Mouse (Mus musculus) megakaryocyte-erythroid progenitor cell, adult 5-6 weeks (primary cell): Measurements from ENCODE around the gene Dbp. TPM values are rescaled to one million over a fixed set of nuclear protein-coding genes. Genes with fewer than 3 reads are reported as not detected.
"Not testable (repeated sequence)": the region's sequence is repeated elsewhere in the genome, so short reads cannot be mapped to it uniquely, and the experiment has no call there.

Experiments used
- ATAC-seq: replicated peaks from 2 replicates; pipeline ENCODE4 v1.8.0; 2016; ENCODE audit warnings: mild to moderate bottlenecking, inconsistent platforms; ENCODE audit not compliant: severe bottlenecking, poor library complexity, low FRiP score, low TSS enrichment
- total RNA-seq, 2 experiments: library from RNA; stranded (forward) in 1 of 2; stranded (reverse) in 1 of 2; fragments of 200-1000, 215-1000 nt in 1 of 2; fragments of >200 nt in 1 of 2; fragmentation: Nextera tagmentation in 1 of 2; gene quantifications; 2 replicates each; pipeline ENCODE4 v1.2.3; 2014 to 2017

Gene Dbp
- 7.1 and 9.1 TPM in 2 replicates for total RNA-seq (2014; fragmentation: Nextera tagmentation)
- total RNA-seq (2017): 5.6 and 6.2 TPM in 2 replicates

DNA sequence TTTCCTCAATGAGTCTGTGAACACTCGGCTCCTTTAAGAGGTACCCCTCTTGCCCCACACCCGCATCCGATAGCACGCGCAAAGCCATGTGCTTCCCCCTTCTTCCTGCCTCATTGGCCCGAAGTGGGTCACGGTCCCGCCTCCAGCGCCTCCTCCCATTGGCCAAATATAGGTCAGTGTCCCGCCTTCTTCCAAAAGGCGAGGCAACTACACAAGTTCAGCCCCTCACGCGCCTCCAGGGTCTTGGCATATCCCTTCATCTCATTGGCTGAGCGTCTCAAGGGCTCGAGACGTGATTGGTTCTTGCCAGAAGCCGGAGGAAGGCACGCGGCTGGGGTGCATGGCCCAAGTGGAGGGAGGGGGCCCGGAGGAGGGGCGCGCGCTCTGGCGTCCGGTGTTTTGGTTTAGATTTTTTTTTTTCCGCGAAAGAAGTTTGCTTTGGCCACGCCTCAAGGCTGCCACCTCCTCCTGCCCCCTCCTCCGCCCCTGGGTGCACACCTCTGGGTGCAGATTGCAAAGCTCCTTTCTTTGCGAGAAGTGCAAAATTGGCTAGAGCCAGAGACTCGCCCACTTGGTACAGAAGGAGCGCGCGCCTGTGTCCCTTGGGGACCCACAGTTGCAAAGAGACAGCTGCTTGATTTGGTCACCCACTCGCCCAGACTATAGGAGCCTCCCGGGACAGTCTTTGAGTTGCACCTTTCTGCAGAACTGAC, at the start of gene Dbp:
Gene Dbp (plus strand): TSS at position 359 of the 713 bp plus-strand sequence.
- ATAC-seq: peak; percentile 75

GRCm38 (mm10) chr7:45660746-45661478, 44.0 kb upstream of the Dbp start:
- ATAC-seq: no peak

- not testable (repeated sequence) for ATAC-seq
Measured at GRCm38 (mm10) chr7:45661702-45662101, 43.2 kb upstream of the Dbp start.

DNA sequence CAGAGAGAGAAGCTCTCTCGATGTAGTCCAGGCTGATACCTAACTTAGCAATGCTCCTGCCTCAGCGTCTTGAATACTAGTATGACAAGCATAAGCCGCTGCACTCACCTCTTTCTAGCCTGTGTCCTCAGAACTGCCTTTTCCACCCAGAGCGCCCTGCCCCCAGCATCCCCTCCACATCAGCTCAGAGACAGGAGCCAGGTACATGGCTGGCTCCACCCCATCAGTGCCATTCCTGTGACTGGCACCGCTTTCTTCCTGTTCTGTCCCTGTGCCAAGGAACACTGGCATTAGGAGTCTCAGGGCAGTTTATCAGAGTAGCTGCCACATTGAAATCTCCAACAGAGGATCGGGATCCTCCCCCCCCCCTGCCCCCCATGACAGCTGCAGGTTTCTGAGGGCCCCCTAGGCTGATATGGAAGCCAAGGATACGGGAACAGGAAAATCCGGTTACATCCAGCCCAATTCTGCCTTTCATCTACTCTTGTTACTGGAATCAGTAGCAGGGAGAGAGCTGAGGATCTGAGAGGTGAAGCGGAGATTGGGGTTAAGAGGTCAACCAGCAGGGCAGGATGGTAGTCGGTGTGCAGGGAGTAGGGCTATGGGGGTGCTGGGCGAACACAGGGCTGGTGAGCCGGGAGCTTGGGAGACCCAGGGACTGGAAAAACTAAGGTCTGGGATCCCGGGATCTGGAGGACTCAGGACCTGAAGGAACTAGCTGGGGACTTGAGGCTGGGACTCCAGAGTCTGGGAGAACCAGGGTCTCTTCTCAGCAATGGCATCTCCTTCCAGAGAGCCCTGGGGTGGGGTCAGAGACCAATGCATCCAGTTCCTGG, 39.4 kb upstream of the Dbp start:
- no peak for ATAC-seq

DNA sequence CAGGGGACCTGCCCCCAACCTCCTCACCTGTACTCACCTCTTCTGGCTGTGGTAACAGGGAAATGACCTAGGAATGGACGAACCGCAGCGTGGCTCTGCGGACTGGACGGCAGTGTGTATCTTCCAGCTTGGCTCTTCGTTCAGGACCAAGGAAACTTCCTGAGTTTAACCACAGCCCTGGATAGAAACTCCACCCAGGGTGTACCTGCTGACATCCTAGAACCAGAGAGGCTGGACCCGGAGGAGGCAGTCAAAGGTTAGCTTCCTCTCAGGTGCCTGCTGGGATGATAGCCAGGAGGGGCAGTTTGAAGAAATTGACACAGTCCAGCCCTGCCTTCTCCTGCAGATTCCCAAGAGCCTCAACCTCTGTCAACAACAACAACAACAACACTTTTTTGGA, 38.7 kb upstream of the Dbp start, which contains the start of gene Fut2:
Gene Fut2 (minus strand): TSS at position 234 of the 400 bp plus-strand sequence.
- no peak for ATAC-seq

- no peak for ATAC-seq
Measured at GRCm38 (mm10) chr7:45667761-45668160, 37.1 kb upstream of the Dbp start.

- no peak for ATAC-seq
Measured at GRCm38 (mm10) chr7:45668921-45669320, 36.0 kb upstream of the Dbp start.

DNA sequence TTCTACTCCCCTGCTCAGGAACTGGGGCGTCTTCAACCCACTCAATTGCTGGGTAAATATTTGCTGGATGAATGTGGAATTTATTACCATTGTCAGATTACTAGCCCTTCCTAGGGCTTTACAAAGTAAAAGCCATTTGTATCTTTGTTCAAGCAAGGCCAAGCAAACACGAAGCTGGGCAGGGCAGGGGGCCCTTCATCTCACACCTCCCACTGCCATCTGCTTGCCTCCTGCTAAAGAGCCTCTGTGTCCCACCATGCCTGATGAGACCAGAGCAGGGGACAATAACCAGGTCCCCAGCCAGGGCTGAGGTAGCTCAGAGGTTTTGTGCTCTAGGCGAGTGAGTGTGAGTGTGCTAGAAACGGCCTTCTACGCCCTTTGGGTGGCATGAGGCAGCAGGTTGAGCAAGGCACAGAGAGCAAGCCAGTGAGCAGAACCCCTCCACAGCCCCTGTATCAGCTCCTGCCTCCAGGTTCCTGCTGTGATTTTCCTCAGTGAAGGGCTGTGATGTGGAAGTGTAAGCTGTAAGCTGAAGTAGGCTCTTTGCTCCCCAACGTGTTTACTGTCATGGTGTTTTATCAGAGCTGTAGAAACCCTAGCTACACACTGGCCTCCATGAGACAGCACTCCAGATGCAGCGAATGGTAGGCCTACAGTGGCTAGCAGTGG, 27.1 kb upstream of the Dbp start:
- ATAC-seq: no peak

- ATAC-seq: no peak
Measured at GRCm38 (mm10) chr7:45678513-45678912, 26.4 kb upstream of the Dbp start.

DNA sequence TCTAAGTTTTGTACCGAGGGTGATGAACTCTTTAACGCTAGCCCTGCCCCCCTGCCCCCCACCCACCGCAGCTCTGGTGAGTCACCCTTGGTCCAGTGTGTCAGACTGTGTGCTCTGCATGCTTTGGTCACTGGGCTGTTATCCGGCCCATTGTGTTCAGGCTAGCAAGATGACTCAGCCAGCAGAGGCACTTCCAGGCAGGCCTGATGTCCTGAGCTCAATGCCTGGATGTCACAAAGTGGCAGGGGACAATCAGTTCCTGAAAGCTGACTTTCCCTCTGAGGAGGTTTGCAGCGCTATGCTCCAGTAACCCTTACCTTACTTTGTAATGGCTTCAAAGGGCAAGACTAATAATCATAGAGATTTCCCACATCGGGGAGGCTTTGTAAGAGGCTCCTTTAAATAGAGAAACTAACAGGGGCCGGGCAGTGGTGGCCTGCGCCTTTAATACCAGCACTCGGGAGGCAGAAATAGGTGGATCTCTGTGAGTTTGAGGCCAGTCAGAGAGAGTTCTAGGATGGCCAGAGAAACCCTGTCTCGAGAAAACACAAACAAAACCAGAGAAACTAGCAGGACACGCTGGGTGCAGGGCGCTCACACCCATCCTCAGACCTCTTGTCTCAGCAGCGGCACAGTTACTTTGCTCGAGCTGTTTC, 24.8 kb upstream of the Dbp start:
- ATAC-seq: no peak

- ATAC-seq: no peak
Measured at GRCm38 (mm10) chr7:45681046-45681736, 23.7 kb upstream of the Dbp start.

DNA sequence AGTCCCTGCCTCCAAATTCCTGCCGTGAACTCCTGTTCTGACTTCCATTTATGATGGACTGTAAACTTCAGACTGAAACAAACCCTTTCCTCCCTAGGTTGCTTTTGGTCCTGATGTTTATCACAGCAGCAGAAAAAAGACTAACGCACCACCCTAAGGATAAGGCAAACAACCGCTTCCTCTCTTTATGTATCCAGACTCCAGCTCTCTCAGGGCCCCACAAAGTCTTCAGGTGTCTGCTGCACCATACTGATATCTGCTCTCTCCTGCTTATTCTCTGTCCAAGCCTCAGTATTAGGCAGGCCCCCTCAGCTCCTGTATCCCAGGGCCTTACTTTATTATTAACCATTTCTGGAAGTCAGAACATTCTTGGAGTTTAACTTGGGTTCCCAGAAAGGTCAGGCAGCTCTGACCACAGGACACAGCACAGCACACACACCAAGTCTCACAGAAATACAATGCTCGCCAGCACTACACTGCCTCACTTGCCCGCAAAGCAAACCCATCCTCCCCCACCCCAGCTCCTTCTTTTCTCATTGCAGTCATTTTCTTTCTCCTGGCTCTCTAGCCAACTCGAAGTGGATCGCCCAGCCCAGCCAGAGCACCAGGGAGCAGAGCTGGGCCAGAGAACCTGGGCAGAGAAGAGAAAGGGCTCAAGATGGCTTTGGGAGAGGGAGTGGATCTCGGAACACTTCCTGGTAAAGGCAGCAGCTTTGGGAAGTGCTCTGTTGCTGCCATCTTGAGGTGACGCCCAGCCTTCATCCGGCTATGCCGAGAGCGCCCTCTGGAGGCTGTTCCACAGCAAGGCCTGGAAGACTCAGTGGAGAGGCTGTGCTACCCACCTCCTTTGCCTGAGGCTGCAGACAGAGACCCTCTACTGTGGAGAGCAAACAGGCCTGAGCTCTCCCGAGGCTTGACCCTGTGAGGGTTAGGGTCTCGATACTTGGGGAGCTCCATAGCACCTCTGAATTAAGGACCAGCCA, 22.5 kb upstream of the Dbp start:
- ATAC-seq: peak; percentile 74

DNA sequence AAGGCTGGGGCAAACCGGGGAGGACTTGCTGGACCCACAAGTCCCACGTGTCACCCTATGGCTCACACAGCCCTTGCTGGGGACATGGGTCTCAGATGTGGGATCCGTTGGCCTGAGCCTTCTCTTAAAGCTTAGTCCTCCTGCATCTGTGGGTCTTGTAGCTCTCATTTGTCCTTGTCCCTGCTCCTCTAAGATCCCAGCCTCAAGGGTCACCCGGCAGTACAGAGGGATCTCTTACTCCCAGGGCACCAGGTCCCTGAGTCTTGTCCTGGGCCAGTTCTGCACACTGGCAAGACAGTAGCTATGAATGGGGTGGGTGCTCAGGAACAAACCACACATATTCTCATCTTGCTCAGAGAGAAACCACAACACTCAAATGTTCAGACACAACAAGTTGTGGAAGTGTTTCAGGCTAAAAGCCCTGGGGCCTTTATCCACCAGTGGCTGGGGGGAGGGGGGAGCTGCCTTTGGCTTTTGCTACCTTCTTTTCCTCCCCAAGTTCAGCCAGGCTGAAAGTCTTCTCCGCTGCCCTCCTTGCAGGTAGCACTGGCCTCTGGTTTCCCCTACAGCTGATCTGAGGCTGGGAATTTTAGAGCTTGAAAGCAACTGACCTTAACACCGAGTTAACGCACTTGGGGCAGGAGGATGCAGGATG, 21.4 kb upstream of the Dbp start, which contains the start of gene Ntn5:
Gene Ntn5 (plus strand): TSS at position 627 of the 655 bp plus-strand sequence.
- no peak for ATAC-seq

GRCm38 (mm10) chr7:45685811-45686210, 19.1 kb upstream of the Dbp start:
- ATAC-seq: no peak

- ATAC-seq: no peak
Measured at GRCm38 (mm10) chr7:45686841-45687240, 18.0 kb upstream of the Dbp start.

- no peak for ATAC-seq
Measured at GRCm38 (mm10) chr7:45689099-45689498, 15.8 kb upstream of the Dbp start.

- ATAC-seq: no peak
Measured at GRCm38 (mm10) chr7:45689800-45690199, 15.1 kb upstream of the Dbp start.
